Mouse (Mus musculus): ENCODE measurements around the gene Ppp1cc.

The Ppp1cc gene

DNA sequence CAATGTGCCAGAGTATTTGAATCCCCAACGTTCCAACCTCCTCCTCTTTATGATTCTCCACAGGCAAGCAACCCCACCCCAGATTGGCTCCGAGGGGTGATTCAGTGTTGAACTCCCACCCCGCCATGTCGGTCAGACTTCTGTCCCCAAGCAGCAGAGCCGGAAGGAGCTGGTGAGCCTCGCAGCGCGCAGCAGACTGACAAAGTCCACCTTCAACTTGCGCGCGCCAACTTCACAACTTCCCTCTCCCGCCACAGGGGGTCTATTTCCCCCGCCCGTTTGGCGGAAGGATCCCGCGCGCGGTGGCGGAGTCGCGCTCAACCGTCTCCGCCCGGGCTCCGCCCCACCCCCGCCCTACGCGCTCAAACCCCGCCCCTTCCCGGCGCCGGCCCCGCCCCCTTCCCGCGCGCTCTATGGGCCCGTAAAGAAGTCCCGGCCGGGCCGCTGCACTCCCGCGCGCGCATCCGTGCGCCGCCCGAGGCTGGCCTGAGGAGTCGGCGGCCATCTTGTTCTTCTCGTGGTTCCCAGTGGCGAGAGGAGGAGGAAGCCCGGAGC, at the start of gene Ppp1cc:
Ppp1cc (plus strand) TSS at position 452 of the 555 bp plus-strand sequence.
- peak; percentile 87 for DNase-seq

DNA sequence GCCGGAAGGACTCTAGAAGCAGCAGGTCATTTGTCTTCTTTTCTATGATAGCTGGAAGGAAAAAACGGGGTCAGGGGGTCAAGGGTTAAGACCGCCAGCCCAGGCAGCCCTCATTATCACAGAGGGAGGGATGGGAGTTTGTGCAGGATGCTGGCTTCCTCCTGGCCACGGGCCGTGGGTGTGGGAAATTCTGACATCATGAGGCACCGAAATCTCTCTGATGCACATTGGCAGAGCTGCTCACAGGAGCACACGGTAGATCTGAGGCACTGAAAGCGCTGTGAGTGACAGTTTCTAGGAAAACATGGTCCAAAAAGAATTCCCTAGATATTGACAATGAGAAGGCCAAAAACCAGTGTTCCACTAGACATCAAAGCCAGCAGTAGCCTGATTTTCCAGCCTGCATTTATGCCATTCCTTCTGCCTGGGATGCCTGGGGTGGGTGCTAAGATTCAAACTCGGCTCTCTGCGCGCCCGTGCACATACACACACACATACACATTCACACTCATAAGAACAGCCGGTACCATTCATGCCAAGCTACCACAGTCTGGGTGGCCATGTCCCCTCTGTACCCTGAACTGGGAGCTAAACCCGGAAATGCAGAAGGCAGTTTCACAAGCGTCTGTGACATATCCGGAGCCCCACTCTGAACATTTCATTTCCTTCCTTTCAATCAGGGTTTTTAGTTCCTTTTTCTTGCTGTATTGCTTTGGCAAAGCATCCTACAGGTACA, 48.6 kb upstream of the Ppp1cc start:
- no peak for DNase-seq

GRCm38 (mm10) chr5:122110625-122111024, 47.5 kb upstream of the Ppp1cc start:
- DNase-seq: no peak

GRCm38 (mm10) chr5:122111091-122111932, 46.8 kb upstream of the Ppp1cc start:
- DNase-seq: no peak

- no peak for DNase-seq
Observed at GRCm38 (mm10) chr5:122111933-122112248, 46.2 kb upstream of the Ppp1cc start.

DNA sequence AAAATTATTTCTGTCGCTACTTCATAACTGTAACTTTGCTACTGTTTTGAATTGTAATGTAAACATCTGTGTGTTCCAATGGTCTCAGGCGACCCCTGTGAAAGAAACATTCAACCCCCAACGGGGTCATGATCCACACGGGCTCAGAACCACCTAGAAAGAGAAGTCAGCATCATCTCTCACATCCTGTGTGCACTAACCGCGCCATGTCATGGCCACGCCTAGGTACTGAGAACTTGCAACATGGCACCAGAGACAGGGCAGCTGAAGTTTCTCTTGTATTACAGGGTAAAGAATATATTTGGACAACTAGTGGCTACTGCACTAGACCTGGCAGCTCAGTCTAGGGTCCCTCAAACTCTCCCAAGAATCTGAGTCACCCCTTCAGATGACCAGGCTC, 44.6 kb upstream of the Ppp1cc start:
- no peak for DNase-seq

DNA sequence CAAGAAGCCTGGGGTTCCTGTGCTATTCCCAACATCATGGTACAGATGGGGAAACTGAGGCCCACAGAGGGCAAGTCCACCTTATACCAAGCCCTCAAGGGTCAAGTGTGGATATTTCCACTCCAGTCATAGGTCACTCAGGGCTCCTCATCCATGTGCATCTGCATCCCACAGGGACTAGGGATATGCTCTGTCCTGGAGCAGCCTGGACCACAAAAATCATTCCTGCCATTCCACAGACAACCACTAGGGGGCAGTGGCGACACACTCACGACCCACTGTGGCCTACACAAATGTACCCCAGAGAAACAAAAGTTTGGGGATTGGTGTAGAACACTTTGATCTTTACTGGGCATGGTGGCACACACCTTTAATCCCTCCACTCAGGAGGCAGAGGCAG, 43.9 kb upstream of the Ppp1cc start:
- peak; percentile 60 for DNase-seq

- no peak for DNase-seq
Observed at GRCm38 (mm10) chr5:122115266-122115763, 42.8 kb upstream of the Ppp1cc start.

DNA sequence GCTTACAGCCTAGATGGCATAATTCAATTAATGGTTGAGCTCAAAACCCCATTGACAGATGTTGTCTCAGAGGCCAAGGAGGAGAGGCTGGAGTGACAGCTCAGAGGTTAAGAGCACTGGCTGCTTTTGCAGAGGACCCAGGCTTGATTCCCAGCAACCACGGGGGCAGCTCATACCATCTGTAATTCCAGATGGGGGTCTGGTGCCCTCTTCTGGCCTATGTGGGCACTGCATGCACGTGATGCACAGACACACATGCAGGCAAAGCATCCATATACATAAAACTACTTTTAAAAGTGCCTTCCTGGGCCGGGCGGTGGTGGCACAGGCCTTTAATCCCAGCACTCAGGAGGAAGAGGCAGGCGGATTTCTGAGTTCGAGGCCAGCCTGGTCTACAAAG, 41.8 kb upstream of the Ppp1cc start:
- no peak for DNase-seq

DNA sequence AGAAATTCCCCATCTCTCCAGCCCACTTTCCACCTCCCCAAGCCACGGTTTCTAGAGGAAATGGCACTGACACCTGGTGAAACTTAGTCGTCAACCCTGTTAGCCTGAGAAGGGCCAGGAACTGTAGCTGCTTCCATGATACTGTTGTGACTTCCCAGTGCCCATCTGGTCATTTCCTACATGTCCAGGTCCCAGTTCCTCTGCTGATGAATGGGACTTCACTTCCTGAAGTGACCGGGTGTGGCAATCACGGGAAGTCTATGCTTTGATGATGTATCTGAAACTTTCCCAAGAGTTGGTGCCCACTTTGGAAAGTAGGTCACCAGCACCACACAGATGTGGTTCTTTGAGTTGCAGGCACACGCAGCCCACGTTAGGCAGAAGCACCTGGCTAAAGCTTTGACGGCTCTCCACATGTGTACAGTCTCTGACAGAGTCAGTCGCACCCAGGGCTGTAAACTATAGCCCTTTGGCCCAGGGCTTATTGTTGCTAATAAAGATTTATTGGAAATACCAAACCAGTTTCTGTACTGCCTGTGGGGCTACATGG, 32.8 kb upstream of the Ppp1cc start:
- DNase-seq: no peak

DNA sequence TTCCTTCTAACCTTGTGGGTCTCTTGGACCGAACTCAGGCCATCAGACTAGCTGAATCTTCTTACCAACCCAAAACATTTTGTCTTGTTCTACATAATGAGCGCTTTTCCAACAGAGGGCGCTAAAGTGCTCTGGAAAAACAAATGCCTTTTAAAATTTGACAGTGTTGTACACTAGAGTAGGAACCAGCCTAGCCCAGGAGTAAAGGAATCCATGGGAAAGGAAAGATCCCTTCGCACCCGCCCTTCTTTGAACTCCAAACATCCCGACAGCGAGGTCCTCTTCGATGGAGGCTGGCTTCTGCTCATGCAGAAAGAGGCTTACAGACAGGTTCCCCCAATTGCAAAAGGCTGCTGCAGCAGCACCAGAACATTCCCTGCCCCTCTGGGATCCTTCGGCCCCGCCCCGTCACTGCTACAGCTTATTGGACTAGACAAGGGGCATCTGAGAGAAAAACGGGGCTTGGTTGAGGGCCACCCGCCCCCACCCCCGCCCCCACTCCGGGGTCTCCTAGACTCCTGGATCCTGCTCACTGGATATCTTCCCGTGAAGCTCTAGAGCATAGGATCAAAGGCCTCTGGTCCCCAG, 28.9 kb upstream of the Ppp1cc start:
- peak; percentile 76 for DNase-seq

DNA sequence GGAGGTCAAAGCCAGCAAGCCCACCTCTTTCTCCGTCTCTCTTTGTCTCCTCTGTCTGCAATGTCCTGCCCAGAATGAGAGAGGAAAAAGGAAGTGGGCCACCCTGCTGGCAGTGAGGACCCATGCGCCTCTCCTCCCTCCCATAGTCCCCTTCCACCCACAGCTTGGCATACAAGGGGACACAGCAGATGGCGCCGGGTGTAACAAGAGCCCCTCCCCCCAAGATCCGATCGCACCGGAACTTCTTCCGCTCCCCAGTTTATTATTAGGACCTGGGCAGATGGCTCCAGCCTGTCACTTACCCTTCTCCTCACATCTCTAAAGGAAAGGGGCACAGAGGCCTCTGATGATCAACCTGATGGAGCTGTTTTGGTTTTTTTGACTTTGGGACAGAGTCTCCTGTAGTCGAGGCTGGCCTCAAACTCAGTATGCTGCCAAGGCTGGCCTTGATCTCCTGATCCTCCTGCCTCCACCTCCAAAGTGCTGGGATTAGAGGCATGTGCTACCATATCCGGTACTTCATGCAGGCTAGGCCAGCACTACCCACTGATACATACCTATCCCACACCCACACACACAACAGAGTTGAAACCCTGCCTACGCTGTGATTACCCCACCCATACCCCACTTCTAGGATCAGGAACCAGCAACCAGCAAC, 27.6 kb upstream of the Ppp1cc start:
- peak; percentile 72 for DNase-seq

DNA sequence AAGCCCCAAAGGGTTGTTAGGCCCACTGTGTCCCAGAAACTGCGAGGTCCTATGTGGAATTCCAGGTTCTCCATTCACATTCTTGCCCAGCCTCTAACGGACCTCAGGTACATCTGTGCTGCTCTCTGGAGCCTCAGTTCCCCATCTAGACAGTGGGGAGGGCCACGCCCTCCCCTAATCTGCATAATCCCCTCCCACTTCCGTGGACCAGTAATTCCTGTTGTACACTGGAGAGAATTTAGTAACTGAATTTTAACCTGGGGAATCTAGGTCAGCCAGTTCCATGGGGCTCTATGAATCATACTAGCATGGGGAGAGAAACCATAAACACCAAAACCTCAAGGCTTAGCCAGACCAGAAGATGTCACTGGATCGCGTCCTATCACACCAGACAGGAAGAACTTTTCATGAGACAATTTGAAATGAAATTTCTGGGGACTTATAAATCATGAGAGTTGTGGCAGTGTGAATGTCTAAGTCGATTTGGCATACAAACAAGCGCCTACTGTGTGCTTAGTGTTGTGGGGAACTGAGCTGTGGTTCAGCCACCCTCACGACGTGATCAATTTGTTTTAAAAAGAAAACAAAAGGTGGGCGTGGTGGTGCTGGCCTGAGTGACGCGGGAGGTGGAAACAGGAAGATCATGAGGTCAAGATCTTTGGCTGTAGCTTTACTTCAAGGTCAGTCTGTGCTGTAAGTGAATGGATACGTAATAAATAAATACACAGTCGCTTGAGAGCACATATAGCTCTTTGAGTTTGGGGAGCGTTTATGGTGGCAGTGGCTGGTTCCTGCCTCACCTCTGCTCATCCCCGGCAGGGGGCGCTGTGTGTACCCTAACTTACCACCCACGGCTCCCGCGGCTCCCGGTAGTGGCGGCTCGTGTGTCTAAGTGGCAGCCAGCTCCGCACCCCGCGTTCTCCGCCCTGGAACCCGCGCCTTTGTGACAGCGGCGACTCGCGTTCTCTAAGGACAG, 26.7 kb upstream of the Ppp1cc start:
- peak; percentile 84 for DNase-seq

GRCm38 (mm10) chr5:122132167-122133049, 25.7 kb upstream of the Ppp1cc start:
- no peak for DNase-seq

GRCm38 (mm10) chr5:122133050-122133389, 25.1 kb upstream of the Ppp1cc start:
- DNase-seq: no peak

GRCm38 (mm10) chr5:122134395-122135289, 23.4 kb upstream of the Ppp1cc start:
- no peak for DNase-seq

- DNase-seq: no peak
Observed at GRCm38 (mm10) chr5:122135290-122135882, 22.7 kb upstream of the Ppp1cc start.

DNA sequence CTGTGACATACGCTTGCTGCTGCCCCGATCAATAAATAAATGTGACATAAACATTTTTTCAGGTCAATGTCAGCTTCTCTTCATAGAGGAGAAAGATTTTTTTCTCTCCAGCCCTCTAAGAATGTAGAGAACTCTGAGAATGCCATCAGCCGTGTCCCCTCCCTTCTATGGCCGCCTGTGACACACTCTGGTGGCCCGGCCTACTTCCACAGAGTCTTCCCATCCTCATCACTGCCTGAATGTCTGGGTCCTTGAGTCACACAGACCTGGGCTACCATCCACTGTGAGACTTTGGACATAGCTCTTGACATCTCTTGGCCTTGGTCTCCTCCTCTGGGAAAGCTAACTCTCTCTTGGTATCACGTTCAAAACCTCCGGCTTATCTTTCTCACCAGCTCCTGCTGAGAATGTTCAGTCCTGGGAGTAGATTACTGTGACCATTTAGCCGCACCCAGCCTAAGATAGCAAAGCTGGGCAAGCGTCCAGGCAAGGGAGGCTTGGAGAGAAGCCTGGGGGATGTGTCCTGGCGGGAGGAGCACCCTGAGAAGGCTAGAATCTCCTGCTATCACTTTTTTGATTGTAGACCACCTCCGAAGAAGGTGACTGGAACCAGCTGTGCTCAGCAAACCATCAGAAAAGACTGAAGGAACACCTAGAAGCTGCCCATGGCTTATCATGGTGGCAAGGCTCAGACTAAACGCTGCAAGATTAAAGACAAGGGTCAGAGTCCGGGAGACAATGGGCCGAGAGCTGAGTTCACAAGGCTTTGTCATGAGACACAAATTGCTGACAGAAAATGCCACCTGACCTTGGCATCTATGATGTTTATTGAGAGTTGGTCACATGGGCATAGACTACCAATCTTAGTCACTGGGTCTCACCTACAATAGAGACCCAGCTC, 21.3 kb upstream of the Ppp1cc start:
- no peak for DNase-seq
